Mouse (Mus musculus) kidney, postnatal 4 days (tissue): ENCODE measurements at regions not wholly inside any gene's neighbourhood (a gene's known extent, or its start where the extent isn't known, plus 50 kb on each side); places are given as distances from the start of the nearest gene placed in this dataset.

Source experiments
- DNase-seq, 2 experiments: peaks; one replicate each; pipeline ENCODE4 v3.0.0; 2021; ENCODE audit warnings: mixed read lengths in 2 of 2

GRCm38 (mm10) chr4:32185986-32186385 is 52.6 kb upstream of the Bach2 start:
- no peak for DNase-seq

GRCm38 (mm10) chr4:32187154-32187553 is 51.5 kb upstream of the Bach2 start:
- no peak for DNase-seq

GRCm38 (mm10) chr4:32188076-32188475 is 50.5 kb upstream of the Bach2 start:
- no peak for DNase-seq

- DNase-seq: no peak
These were observed 49.7 kb upstream of the Bach2 start for GRCm38 (mm10) chr4:32188752-32189415.
